Mouse (Mus musculus) urinary bladder, postnatal 4 days (tissue): ENCODE measurements around the gene Mmachc.
A peak's percentile ranks its signal among the peaks of the same experiment; 100 is the strongest.

Source experiments
- DNase-seq, 2 experiments: peaks; one replicate each; pipeline ENCODE4 v3.0.0; 2021 to 2022; ENCODE audit warnings: low spot score in 2 of 2

Gene Mmachc

GRCm38 (mm10) chr4:116708201-116708764 lies at the start of gene Mmachc, which contains the start of gene Ccdc163:
Mmachc (minus strand) TSS chr4:116708406.
Ccdc163 (plus strand) TSS chr4:116708509.
- peak; percentile 85 to 86 for DNase-seq

- no peak for DNase-seq
These were observed 41.5 kb upstream of the Mmachc start for GRCm38 (mm10) chr4:116749750-116750149.

DNA sequence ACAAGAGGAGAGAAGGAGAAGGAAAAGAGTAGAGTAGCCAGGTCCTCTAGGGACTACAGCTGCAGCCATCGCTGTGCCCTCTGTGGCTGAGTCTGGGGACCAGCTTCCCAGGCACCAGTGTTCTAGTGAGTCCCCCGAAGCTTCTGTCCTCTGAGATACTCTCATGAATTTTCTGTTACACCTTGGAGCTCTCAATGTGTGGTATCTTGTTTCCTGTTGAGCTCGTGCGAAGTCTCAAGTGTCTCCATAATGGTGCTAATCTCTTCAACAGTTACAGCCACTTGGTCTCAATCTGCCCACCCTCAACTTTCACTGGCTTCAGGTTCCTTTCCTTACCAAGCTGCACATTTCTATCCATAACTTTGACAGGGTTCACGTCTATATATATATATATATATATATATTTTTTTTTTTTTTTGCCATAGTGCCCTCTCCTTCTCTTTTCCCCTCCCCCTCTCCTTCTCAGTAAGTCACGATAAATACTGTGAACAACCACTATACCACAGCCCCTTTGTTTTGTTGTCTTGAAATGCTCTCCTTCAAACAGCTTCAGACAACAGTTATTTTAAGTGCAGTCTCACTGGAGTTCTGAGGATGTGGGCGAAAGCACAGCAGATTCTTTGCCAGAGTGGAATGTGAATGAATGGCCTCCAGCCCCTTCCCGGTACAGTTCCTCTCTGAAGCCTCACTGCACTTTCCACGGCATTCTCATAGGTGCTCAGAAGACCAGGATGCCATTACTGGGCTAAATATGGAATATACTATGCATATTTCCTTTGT lies 31.0 kb upstream of the Mmachc start:
- DNase-seq: no peak

DNA sequence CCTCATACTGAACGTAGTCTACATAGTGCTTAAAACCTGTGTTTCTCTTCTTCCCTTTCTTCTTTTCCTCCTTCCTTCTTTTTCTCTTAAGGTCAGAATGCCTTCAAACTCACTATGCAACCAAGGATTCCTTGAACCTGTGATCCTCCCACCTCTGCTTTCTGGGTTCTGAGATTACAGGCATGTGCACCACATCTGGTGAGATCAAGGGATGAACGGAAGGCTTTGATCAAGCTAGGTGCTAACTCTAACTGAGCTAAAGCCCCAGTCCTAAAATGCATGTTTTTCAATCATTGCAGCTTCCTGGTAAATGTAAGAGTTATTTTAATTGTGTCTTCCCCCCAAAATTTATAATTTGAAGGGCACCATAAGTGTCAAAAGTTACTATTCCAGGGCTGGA lies 26.8 kb upstream of the Mmachc start:
- no peak for DNase-seq

- DNase-seq: no peak
These were observed 24.1 kb upstream of the Mmachc start for GRCm38 (mm10) chr4:116732355-116732754.

DNA sequence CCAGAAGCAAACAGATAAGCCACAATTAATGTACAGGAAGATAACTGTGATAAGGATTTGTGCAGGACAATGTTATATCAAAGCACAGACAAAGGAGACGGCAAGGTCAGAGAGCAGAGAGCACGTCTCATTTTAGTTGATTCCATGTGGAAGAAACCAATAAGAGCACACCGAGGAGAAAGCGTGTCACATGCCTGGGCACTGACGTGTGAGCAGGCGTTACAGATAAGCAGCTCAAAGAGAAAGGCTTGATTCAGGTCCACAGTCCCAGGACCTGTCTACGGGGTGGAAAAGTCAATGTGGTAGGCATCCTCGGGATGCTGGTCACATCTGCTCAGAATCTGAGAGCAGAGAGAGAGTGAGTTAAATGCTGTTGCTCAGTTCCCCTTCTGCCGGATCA lies 22.9 kb upstream of the Mmachc start:
- no peak for DNase-seq

DNA sequence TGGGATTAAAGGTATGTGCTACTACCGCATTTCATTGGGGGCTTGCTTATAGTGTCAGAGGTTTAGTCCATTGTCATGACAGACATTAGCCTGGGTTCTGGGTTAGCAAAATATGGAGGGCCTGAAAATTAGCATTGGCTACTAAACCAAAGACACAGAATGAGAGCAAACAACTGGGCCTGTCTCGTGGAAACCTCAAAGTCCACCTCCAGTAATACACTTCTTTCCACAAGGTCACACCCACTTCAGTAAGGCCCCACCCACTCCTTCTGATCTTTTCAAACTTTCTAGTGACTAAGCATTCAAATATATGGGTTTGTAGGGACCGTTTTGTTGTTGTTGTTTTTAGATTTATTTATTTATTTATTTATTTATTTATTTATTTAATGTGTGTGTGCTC lies 21.3 kb upstream of the Mmachc start:
- DNase-seq: no peak

DNA sequence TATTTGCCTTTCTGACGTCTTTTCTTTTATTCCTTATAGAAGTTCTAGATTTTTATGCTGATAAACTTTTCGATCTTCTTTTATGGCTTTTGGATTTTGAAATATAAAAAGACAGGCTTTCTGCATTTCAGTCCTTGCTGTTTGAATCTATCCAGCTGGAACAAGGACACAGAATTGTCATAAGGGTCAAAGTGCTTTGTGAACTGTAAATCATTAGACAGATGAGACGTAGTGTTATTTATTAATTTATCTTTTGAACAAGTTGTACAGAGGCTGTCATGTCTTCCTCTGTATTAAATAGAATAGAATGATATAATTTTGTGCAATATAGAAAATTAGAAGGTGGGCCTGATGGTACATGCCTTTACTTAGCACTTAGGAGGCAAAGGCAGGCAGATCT lies 19.2 kb upstream of the Mmachc start:
- no peak for DNase-seq

DNA sequence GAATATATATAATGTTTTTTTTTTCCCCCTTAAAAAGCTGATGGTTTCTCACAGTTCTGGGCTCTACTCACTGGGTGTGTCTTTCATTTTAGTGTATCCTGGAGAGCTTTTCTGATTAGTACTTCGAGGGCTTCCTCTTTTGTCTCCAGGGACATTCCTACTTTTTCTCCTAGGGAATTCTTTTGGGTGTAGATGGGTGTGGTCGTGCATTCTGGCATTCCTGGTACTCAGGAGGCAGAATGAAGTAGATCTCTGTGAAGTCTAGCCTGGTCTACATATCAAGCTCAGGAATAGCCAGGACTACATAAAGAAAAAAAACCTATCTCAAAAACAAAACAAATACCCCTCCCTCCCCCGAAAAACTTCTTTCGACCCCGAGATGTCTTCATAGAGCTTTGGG lies 17.2 kb upstream of the Mmachc start:
- no peak for DNase-seq

DNA sequence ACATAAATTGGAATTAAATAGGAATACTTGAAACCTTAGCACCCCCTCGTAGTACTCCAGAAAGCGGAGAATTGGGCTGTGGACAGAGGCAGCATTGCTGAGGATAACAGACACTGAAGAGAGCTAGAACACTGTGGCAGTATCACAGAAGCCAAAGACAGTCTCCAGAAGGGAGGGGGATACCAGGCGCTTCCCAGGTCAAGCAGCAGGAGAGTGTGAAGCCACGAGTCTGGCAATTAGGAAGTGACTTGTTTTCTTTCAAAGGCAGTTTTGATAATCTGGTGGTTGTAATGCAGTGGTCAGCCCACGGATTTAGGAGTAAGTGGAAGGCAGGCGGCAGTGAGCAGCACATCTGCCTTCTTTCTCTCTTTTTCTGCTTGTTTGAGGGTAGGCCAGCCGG lies 14.0 kb upstream of the Mmachc start:
- DNase-seq: no peak

- DNase-seq: no peak
These were observed 13.0 kb upstream of the Mmachc start for GRCm38 (mm10) chr4:116721098-116721628.

GRCm38 (mm10) chr4:116720343-116721097 lies 12.3 kb upstream of the Mmachc start, which contains the start of gene Tesk2:
Tesk2 (plus strand) TSS chr4:116720948.
- DNase-seq: peak; percentile 88 to 90

DNA sequence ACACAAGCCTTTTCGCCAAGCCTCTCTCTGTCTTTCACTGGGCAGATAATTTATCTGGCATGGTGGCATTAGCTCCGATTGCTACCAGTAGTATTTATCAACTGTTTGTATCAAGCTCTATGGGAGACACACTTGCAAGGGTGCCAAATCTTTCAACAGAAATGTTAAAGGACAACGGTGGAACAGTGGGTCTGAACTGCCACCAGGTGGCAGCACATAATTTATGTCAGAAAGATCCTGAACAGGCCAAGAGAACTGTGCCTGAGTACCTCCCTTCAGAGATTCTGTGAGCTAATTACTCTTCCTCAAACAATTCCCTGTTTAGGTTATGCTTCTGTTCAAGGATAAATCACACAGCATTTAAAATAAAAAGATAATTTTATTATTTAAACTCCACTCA lies 11.2 kb upstream of the Mmachc start:
- peak in 1 of 2 experiments; percentile 32 for DNase-seq

- no peak for DNase-seq
These were observed 4.3 kb upstream of the Mmachc start for GRCm38 (mm10) chr4:116712536-116712935.

DNA sequence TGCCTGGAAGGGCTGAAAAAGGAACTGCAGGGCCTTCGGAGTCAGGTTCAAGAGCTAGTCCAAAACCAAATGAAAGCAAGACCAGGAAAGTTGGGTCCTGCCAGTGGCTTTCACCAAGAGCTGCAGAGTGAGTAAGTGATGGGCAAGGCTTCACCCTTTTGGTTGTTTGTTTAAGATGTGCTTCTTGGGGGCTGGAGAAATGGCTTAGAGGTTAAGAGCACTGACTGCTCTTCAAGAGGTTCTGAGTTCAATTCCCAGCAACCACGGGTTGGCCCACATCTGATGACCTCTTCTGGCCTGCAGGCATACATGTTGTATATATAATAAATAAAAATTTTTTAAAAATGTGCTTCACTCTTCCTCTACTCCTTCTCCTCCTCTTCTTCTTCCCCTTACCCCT lies 1.9 kb upstream of the Mmachc start:
- no peak for DNase-seq

DNA sequence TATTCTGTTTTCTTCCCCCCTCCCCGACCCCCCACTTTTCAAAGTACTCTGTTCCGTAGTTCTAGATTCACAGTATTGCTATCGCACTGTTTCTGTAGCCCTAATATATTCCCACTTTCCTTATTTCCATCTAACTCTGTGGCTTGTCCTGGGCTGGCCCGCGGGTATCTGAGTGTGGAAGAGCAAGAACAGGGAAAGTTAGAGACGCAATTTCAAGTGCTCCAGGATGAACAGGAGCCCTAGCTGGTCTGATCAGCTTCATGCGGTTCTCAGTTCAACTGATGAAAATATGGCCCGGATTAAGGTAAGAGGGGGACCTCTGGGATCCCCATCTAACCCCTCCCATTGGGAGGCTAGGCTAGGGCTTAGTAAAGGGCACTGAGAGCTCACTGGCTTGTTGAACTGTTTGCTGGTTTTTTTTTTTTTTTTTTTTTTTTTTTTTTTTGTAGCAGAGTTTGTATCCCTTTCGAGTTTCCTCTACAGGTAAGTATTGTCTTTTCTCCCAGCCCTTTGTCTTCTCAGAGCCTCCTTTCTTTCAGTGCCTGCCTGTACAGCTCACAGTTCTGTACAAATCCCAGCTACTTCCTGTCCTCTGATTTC lies 685 bp upstream of the Mmachc start:
- DNase-seq: no peak

- DNase-seq: no peak
These were observed 540 bp downstream of the Mmachc start for GRCm38 (mm10) chr4:116707666-116708065.

DNA sequence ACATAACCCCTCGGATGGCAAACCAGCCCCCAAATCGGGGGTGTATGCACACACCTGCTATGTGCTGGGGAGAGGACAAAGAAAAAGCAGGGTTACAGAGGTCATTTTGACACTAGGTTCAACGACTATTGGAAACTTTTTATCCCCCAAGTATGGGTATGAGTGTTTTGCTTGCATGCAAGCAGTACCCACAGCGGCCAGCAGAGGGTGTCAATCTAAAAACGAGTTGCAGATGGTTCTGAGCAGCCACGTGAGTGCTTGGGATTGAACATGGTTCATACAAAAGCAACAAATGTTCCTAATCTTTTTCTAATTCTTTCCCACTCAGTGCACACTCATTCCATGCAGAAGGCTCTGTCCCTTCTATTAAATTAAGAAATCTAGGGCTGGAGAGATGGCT lies 4.4 kb downstream of the Mmachc start:
- peak; percentile 48 to 81 for DNase-seq

- DNase-seq: no peak
These were observed 7.2 kb downstream of the Mmachc start for GRCm38 (mm10) chr4:116700964-116701363.

- no peak for DNase-seq
These were observed 9.4 kb downstream of the Mmachc start for GRCm38 (mm10) chr4:116698693-116699342.

GRCm38 (mm10) chr4:116693785-116694184 lies 14.4 kb downstream of the Mmachc start:
- DNase-seq: no peak
